In genomic region chr6:72989028-72989736, GRCm38 (mm10) we compare ENCODE assay signal across 8 mouse cellular contexts. TPM values are rescaled to one million over a fixed set of nuclear protein-coding genes. Genes with fewer than 3 reads are reported as not detected.
DNase-seq lines count a peak whose midpoint lies in the region; ATAC-seq lines count a peak whose summit lies in the region.

No protein-coding gene starts in this region.

- no peak overlapping the region for H3K9ac ChIP-seq in hindbrain, embryonic 11.5 days (ENCODE audit: low read depth, low read length)
- no peak overlapping the region for H3K9ac ChIP-seq in hindbrain, embryonic 13.5 days
- no peak overlapping the region for H3K9ac ChIP-seq in forebrain, embryonic 13.5 days
- H3K9ac ChIP-seq in midbrain, embryonic 11.5 days (ENCODE audit: low read length): no peak overlapping the region

- WGBS in hindbrain, embryonic 11.5 days: 54% methylated on average over 7 of the region's 7 CpGs
- whole genome bisulfite sequencing in hindbrain, embryonic 13.5 days: 48% methylated on average over 7 of the region's 7 CpGs
- 22% methylated on average over 7 of the region's 7 CpGs for WGBS in forebrain, embryonic 13.5 days
- WGBS in midbrain, embryonic 11.5 days: 23% methylated on average over 7 of the region's 7 CpGs

- peak; percentile 11 for DNase-seq in hindbrain, embryonic 11.5 days (ENCODE audit: low spot score)
- DNase-seq in brain, adult 2 months (ENCODE audit: low read depth, low spot score): peak; percentile 71
- peak; percentile 90 for DNase-seq in midbrain, embryonic 11.5 days (ENCODE audit: low spot score, missing footprints)
- DNase-seq in adrenal gland, postnatal 25 days: no peak
- DNase-seq in kidney, adult 9 months: no peak
- DNase-seq in frontal cortex, postnatal 25 days (ENCODE audit: low spot score in 2 of 2): no peak

- no peak overlapping the region for H3K4me3 ChIP-seq in hindbrain, embryonic 11.5 days (ENCODE audit: low read depth, low read length)
- no peak overlapping the region for H3K4me3 ChIP-seq in hindbrain, embryonic 13.5 days
- no peak overlapping the region for H3K4me3 ChIP-seq in forebrain, embryonic 13.5 days
- H3K4me3 ChIP-seq in midbrain, embryonic 11.5 days (ENCODE audit: low read depth, low read length): no peak overlapping the region

- no peak for ATAC-seq in hindbrain, embryonic 11.5 days (ENCODE audit: low FRiP score)
- no peak for ATAC-seq in hindbrain, embryonic 13.5 days (ENCODE audit: low FRiP score)
- peak; percentile 86 for ATAC-seq in forebrain, embryonic 13.5 days
- ATAC-seq in midbrain, embryonic 11.5 days (ENCODE audit: low FRiP score): peak; percentile 83

- no peak overlapping the region for H3K27ac ChIP-seq in hindbrain, embryonic 11.5 days (ENCODE audit: low read depth, low read length)
- H3K27ac ChIP-seq in hindbrain, embryonic 13.5 days: no peak overlapping the region
- peak overlapping the region; percentile 19; the same call in 1 of the 2 replicates for H3K27ac ChIP-seq in forebrain, embryonic 13.5 days
- H3K27ac ChIP-seq in midbrain, embryonic 11.5 days (ENCODE audit: low read depth, low read length): no peak overlapping the region

- H3K27me3 ChIP-seq in hindbrain, embryonic 11.5 days (ENCODE audit: control insufficient read depth, insufficient read depth, low read length): no peaks in the 10 kb centered on the region
- H3K27me3 ChIP-seq in hindbrain, embryonic 13.5 days: no peaks in the 10 kb centered on the region
- H3K27me3 ChIP-seq in forebrain, embryonic 13.5 days: no peaks in the 10 kb centered on the region
- H3K27me3 ChIP-seq in midbrain, embryonic 11.5 days (ENCODE audit: control insufficient read depth, insufficient read depth, low read length): no peaks in the 10 kb centered on the region

- no peaks in the 10 kb centered on the region for H3K36me3 ChIP-seq in hindbrain, embryonic 11.5 days (ENCODE audit: control insufficient read depth, insufficient read depth, low read length)
- H3K36me3 ChIP-seq in hindbrain, embryonic 13.5 days: no peaks in the 10 kb centered on the region
- H3K36me3 ChIP-seq in forebrain, embryonic 13.5 days (ENCODE audit: poor library complexity, severe bottlenecking): no peaks in the 10 kb centered on the region
- H3K36me3 ChIP-seq in midbrain, embryonic 11.5 days (ENCODE audit: control insufficient read depth, insufficient read depth, low read length): no peaks in the 10 kb centered on the region

- H3K9me3 ChIP-seq in hindbrain, embryonic 11.5 days (ENCODE audit: control insufficient read depth, low read length): no peaks in the 10 kb centered on the region
- H3K9me3 ChIP-seq in hindbrain, embryonic 13.5 days: no peaks in the 10 kb centered on the region
- H3K9me3 ChIP-seq in forebrain, embryonic 13.5 days (replicated peaks): no peaks in the 10 kb centered on the region
- H3K9me3 ChIP-seq in midbrain, embryonic 11.5 days (ENCODE audit: control insufficient read depth, low read length): no peaks in the 10 kb centered on the region

- H3K4me2 ChIP-seq in hindbrain, embryonic 11.5 days (replicated peaks; ENCODE audit: low read depth, low read length): no peak overlapping the region
- H3K4me2 ChIP-seq in hindbrain, embryonic 13.5 days: no peak overlapping the region
- H3K4me2 ChIP-seq in forebrain, embryonic 13.5 days: 0 out of 2 replicates have a peak overlapping the region, but pooled peaks have one; percentile 12
- peak overlapping the region; percentile 3; the same call in 1 of the 2 replicates for H3K4me2 ChIP-seq in midbrain, embryonic 11.5 days

- H3K4me1 ChIP-seq in hindbrain, embryonic 11.5 days (replicated peaks; ENCODE audit: control insufficient read depth, insufficient read depth, low read length): no peaks in the 10 kb centered on the region
- no peaks in the 10 kb centered on the region for H3K4me1 ChIP-seq in hindbrain, embryonic 13.5 days (replicated peaks)
- peaks cover 9% of the 10 kb centered on the region for H3K4me1 ChIP-seq in forebrain, embryonic 13.5 days
- peaks cover 3% of the 10 kb centered on the region; the same call in 1 of the 2 replicates for H3K4me1 ChIP-seq in midbrain, embryonic 11.5 days (ENCODE audit: control insufficient read depth, insufficient read depth, low read length)

RNA-seq across cellular contexts. Expression of gene Tmsb10, which starts 30.6 kb away (rescaled TPM):
- 3,882 and 4,064 TPM in 2 replicates for polyA plus RNA-seq in hindbrain, embryonic 11.5 days (2014; fragmentation: Nextera tagmentation; extraction: Ambion mirVana)
- 5,412 and 5,881 TPM in 2 replicates for polyA plus RNA-seq in hindbrain, embryonic 13.5 days (2015; fragmentation: Nextera tagmentation; extraction: Ambion mirVana)
- polyA plus RNA-seq in forebrain, embryonic 13.5 days (2015; fragmentation: Nextera tagmentation; extraction: Ambion mirVana): 3,443 and 4,664 TPM in 2 replicates
- 3,363 and 3,486 TPM in 2 replicates for polyA plus RNA-seq in midbrain, embryonic 11.5 days (2014; fragmentation: Nextera tagmentation; extraction: Ambion mirVana)
- total RNA-seq in adrenal gland, postnatal 25 days (2021): 194 and 195 TPM in 2 replicates

Comparison
In these comparisons a context has a peak if more than half of its experiments do, and no peak if none do; other contexts are left out.
1. ATAC-seq: peak in forebrain, embryonic 13.5 days (single experiment) and midbrain, embryonic 11.5 days (single experiment); none in hindbrain, embryonic 11.5 days (single experiment) and hindbrain, embryonic 13.5 days (single experiment).
2. DNase-seq: peak in hindbrain, embryonic 11.5 days (single experiment), brain, adult 2 months (single experiment) and midbrain, embryonic 11.5 days (single experiment); none in adrenal gland, postnatal 25 days (single experiment), kidney, adult 9 months (single experiment) and frontal cortex, postnatal 25 days (0 of 2).
3. H3K4me2 ChIP-seq: peak in forebrain, embryonic 13.5 days (single experiment) and midbrain, embryonic 11.5 days (single experiment); none in hindbrain, embryonic 11.5 days (single experiment) and hindbrain, embryonic 13.5 days (single experiment).